Comparison of ENCODE assay signal across 22 mouse cellular contexts in the genomic region with DNA sequence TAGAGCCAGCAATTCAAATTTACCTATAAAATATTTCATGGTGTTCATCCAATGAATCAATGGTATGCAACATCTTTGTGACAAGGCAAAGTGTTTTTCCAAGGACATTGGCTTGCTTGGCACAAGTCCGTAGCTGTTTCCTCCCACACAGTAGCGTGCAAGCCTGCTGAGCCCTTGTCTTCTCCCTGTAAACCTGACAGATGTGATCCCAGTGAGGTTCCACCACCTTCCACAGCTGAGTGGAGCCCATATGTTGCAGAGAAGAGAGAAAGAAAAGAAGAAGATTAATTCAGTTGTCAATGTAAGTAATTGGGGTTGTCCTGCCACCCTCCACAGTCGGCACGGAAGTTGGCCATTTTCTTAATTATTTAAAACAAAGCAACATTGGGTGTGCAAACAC.
A peak's percentile ranks its signal among the peaks of the same experiment; 100 is the strongest.
DNase-seq lines count a peak whose midpoint lies in the region; ATAC-seq and TF ChIP-seq lines count a peak whose summit lies in the region.
"Had no signal": no experiment of that assay in that cellular context is flagged by ENCODE, and none has a peak within 500 bp of the region (broad histone marks: within the 10 kb centered on the region; RNA-seq: fewer than 3 reads in every experiment).

No protein-coding gene starts in this region.

- no peaks in the 10 kb centered on the region for H3K27me3 ChIP-seq in hindbrain, embryonic 16.5 days (replicated peaks; ENCODE audit: control insufficient read depth, insufficient read depth, low read length)
- H3K27me3 ChIP-seq: embryonic facial prominence, embryonic 12.5 days; heart, embryonic 12.5 days; hindbrain, embryonic 15.5 days; kidney, embryonic 15.5 days had no signal

- no peak for TF ChIP-seq POLR2A in brain, embryonic 14.5 days (IDR thresholded peaks at IDR 0.05; ENCODE audit: borderline replicate concordance, extremely low read depth, insufficient read depth, insufficient read length, poor library complexity, severe bottlenecking)

- no peak overlapping the region for H3K4me3 ChIP-seq in hindbrain, embryonic 16.5 days (ENCODE audit: low read length)
- H3K4me3 ChIP-seq: embryonic facial prominence, embryonic 12.5 days; heart, embryonic 12.5 days; hindbrain, embryonic 15.5 days; kidney, embryonic 15.5 days; midbrain, embryonic 10.5 days had no signal

- no peaks in the 10 kb centered on the region for H3K4me1 ChIP-seq in hindbrain, embryonic 16.5 days (ENCODE audit: control insufficient read depth, insufficient read depth, low read depth, low read length)
- H3K4me1 ChIP-seq: embryonic facial prominence, embryonic 12.5 days; heart, embryonic 12.5 days; hindbrain, embryonic 15.5 days; midbrain, embryonic 10.5 days had no signal

- WGBS in hindbrain, embryonic 16.5 days = 42% methylated on average over 4 of the region's 4 CpGs

- TF ChIP-seq CTCF in brain, embryonic 14.5 days (IDR thresholded peaks at IDR 0.05; ENCODE audit: borderline replicate concordance, extremely low read depth, insufficient read depth, insufficient read length) = no peak

- no peaks in the 10 kb centered on the region for H3K36me3 ChIP-seq in hindbrain, embryonic 16.5 days (ENCODE audit: control insufficient read depth, insufficient read depth, low read length)
- H3K36me3 ChIP-seq: embryonic facial prominence, embryonic 12.5 days; heart, embryonic 12.5 days; hindbrain, embryonic 15.5 days; kidney, embryonic 15.5 days; midbrain, embryonic 10.5 days had no signal

- no peak overlapping the region for H3K27ac ChIP-seq in hindbrain, embryonic 16.5 days (ENCODE audit: low read depth, low read length)
- H3K27ac ChIP-seq: embryonic facial prominence, embryonic 12.5 days; hindbrain, embryonic 15.5 days; kidney, embryonic 15.5 days; midbrain, embryonic 10.5 days had no signal

- no peak overlapping the region for H3K9ac ChIP-seq in hindbrain, embryonic 16.5 days (ENCODE audit: low read depth, low read length)
- H3K9ac ChIP-seq: embryonic facial prominence, embryonic 12.5 days; forebrain, postnatal 0 days; heart, embryonic 12.5 days; hindbrain, embryonic 15.5 days; kidney, embryonic 15.5 days had no signal

- peak; percentile 75 for ATAC-seq in hindbrain, embryonic 16.5 days
- ATAC-seq: forebrain, postnatal 0 days; intestine, postnatal 0 days; Patski had no signal

- intact Hi-C loops in left cerebral cortex, postnatal 4 days (cut with DNase I) = no loop called here

- H3K9me3 ChIP-seq in hindbrain, embryonic 16.5 days (ENCODE audit: control insufficient read depth, low read length) = no peaks in the 10 kb centered on the region
- H3K9me3 ChIP-seq: embryonic facial prominence, embryonic 12.5 days; heart, embryonic 12.5 days; hindbrain, embryonic 15.5 days; kidney, embryonic 15.5 days; midbrain, embryonic 10.5 days had no signal

- DNase-seq in cerebellum, adult 9-11 months = peak; percentile 3
- DNase-seq in cerebellum, adult 18-20 months = no peak
- DNase-seq in left cerebral cortex, postnatal 4 days = peak; percentile 49
- DNase-seq in left cerebral cortex, adult 11 months (ENCODE audit: low spot score) = no peak
- peak; percentile 31 for DNase-seq in brain, embryonic 14.5 days (ENCODE audit: low read depth)
- no peak for DNase-seq in urinary bladder, postnatal 25 days (ENCODE audit: low spot score)
- DNase-seq in urinary bladder, postnatal 4 days (ENCODE audit: low spot score in 2 of 2) = no peak
- DNase-seq: forebrain, postnatal 0 days; gastrocnemius, postnatal 25 days; heart, adult 18-20 months; heart, postnatal 10 days; kidney, postnatal 4 days; lung, postnatal 4 days; thymus, postnatal 25 days had no signal

- no peak overlapping the region for H3K4me2 ChIP-seq in hindbrain, embryonic 16.5 days (ENCODE audit: low read length)
- H3K4me2 ChIP-seq: embryonic facial prominence, embryonic 12.5 days; heart, embryonic 12.5 days; hindbrain, embryonic 15.5 days; kidney, embryonic 15.5 days had no signal

Comparison
In these comparisons a context has a peak if more than half of its experiments do, and no peak if none do; other contexts are left out.
1. DNase-seq: peak in cerebellum, adult 9-11 months (single experiment), left cerebral cortex, postnatal 4 days (single experiment) and brain, embryonic 14.5 days (single experiment); none in cerebellum, adult 18-20 months (0 of 2), left cerebral cortex, adult 11 months (single experiment), urinary bladder, postnatal 25 days (single experiment) and urinary bladder, postnatal 4 days (0 of 2).